Mouse (Mus musculus): ENCODE measurements around the gene Zfp958.

- TF ChIP-seq EP300 (IDR thresholded peaks at IDR 0.05) = no peak
- TF ChIP-seq CTCF (IDR thresholded peaks at IDR 0.05) = no peak
Measured at GRCm38 (mm10) chr8:4581986-4582385, 31.0 kb upstream of the Zfp958 start.

Data from lung, postnatal 0 days (tissue).